Mouse (Mus musculus): Measurements from ENCODE around the gene Pbld2.
"Not testable (repeated sequence)": the region's sequence is repeated elsewhere in the genome, so short reads cannot be mapped to it uniquely, and the experiment has no call there.

The Pbld2 gene

GRCm38 (mm10) chr10:63026156-63026794, 2.2 kb downstream of the Pbld2 start:
- no peak for DNase-seq

- DNase-seq: no peak
Observed at GRCm38 (mm10) chr10:63026795-63027160, 2.7 kb downstream of the Pbld2 start.

- no peak for DNase-seq
Observed at GRCm38 (mm10) chr10:63027376-63028161, 3.5 kb downstream of the Pbld2 start.

- no peak for DNase-seq
Observed at GRCm38 (mm10) chr10:63028396-63028795, 4.3 kb downstream of the Pbld2 start.

GRCm38 (mm10) chr10:63032267-63032666, 8.2 kb downstream of the Pbld2 start:
- peak in 1 of 2 experiments; percentile 43 for DNase-seq

- DNase-seq: no peak
Observed at GRCm38 (mm10) chr10:63032956-63033355, 8.8 kb downstream of the Pbld2 start.

GRCm38 (mm10) chr10:63038571-63039320, 14.6 kb downstream of the Pbld2 start:
- DNase-seq: no peak

GRCm38 (mm10) chr10:63039867-63040628, 15.9 kb downstream of the Pbld2 start:
- DNase-seq: no peak

GRCm38 (mm10) chr10:63043154-63043553, 19.0 kb downstream of the Pbld2 start:
- no peak for DNase-seq

GRCm38 (mm10) chr10:63047751-63048150, 23.6 kb downstream of the Pbld2 start:
- no peak for DNase-seq

- no peak for DNase-seq
Observed at GRCm38 (mm10) chr10:63049106-63049505, 25.0 kb downstream of the Pbld2 start.

- DNase-seq: no peak
Observed at GRCm38 (mm10) chr10:63051267-63051666, 27.2 kb downstream of the Pbld2 start.

- no peak for DNase-seq
Observed at GRCm38 (mm10) chr10:63052011-63052410, 27.9 kb downstream of the Pbld2 start.

GRCm38 (mm10) chr10:63053007-63053406, 28.9 kb downstream of the Pbld2 start:
- no peak for DNase-seq

- not testable (repeated sequence) for DNase-seq
Observed at GRCm38 (mm10) chr10:63054071-63054470, 30.0 kb downstream of the Pbld2 start.

GRCm38 (mm10) chr10:63054586-63054985, 30.5 kb downstream of the Pbld2 start:
- DNase-seq: no peak

- DNase-seq: peak; percentile 44 to 45
Observed at GRCm38 (mm10) chr10:63056966-63057750, 33.0 kb downstream of the Pbld2 start.

- no peak for DNase-seq
Observed at GRCm38 (mm10) chr10:63059862-63060261, 35.7 kb downstream of the Pbld2 start, which contains the start of gene Pbld1. Gene Pbld1, plus strand, starts transcription at chr10:63060162.

GRCm38 (mm10) chr10:63060406-63060805, 36.3 kb downstream of the Pbld2 start:
- peak; percentile 44 to 59 for DNase-seq

- no peak for DNase-seq
Observed at GRCm38 (mm10) chr10:63061266-63061665, 37.2 kb downstream of the Pbld2 start.

- no peak for DNase-seq
Observed at GRCm38 (mm10) chr10:63062696-63063095, 38.6 kb downstream of the Pbld2 start.

GRCm38 (mm10) chr10:63063365-63063764, 39.2 kb downstream of the Pbld2 start:
- no peak for DNase-seq

Measured in lung, postnatal 4 days (tissue).